Mouse (Mus musculus) cerebellum, adult 2 months (tissue): ENCODE measurements at regions not wholly inside any gene's neighbourhood (a gene's known extent, or its start where the extent isn't known, plus 50 kb on each side); places are given as distances from the start of the nearest gene placed in this dataset.

Source experiments
- CTCF ChIP-seq: fragments of 200-500 bp; IDR thresholded peaks from 2 replicates; pipeline ENCODE4 v1.5.1; 2011; ENCODE audit warnings: low read depth, mild to moderate bottlenecking, control low read depth, low read length, moderate library complexity, borderline replicate concordance; ENCODE audit not compliant: insufficient read depth
- POLR2A ChIP-seq: fragments of 200-500 bp; IDR thresholded peaks from 2 replicates; pipeline ENCODE4 v1.6.1; 2011; ENCODE audit warnings: low read length, control low read depth, borderline replicate concordance; ENCODE audit not compliant: insufficient read depth

DNA sequence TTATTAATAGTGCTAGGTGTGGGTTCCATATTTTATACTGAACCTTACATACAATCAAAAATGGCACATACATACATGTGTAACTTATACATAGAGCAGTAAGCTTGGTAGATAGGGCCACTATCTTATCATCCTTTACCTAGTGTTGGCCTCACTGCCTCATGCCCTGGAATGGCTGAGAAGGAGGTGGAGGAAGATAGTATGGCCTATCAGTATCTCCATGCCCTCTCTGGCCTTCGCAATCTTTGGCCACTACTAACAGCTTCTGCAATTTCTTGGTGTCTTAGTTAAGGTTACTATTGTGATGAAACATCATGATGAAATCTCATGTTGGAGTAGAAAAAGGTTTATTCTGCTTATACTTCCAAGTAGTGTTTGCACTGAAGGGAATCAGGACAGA, 265.4 kb upstream of the Meox2 start:
- TF ChIP-seq CTCF, result no peak
- TF ChIP-seq POLR2A, result no peak
